Mouse (Mus musculus) kidney, adult 11 months (tissue): ENCODE measurements around the gene Cdk2ap1.
"Not testable (repeated sequence)": the region's sequence is repeated elsewhere in the genome, so short reads cannot be mapped to it uniquely, and the experiment has no call there.

ENCODE experiments used
- DNase-seq: peaks from one replicate; pipeline ENCODE4 v3.0.0; 2022

Cdk2ap1 gene

GRCm38 (mm10) chr5:124351111-124351560, 11.7 kb downstream of the Cdk2ap1 start:
- no peak for DNase-seq

- DNase-seq, result no peak
Observed at GRCm38 (mm10) chr5:124350350-124350749, 12.5 kb downstream of the Cdk2ap1 start.

- no peak for DNase-seq
Observed at GRCm38 (mm10) chr5:124349196-124349595, 13.7 kb downstream of the Cdk2ap1 start.

GRCm38 (mm10) chr5:124342897-124343296, 20.0 kb downstream of the Cdk2ap1 start:
- no peak for DNase-seq

GRCm38 (mm10) chr5:124341753-124342339, 21.0 kb downstream of the Cdk2ap1 start:
- not testable (repeated sequence) for DNase-seq

- DNase-seq, result no peak
Observed at GRCm38 (mm10) chr5:124338791-124339190, 24.1 kb downstream of the Cdk2ap1 start.

- DNase-seq, result no peak
Observed at GRCm38 (mm10) chr5:124337909-124338308, 25.0 kb downstream of the Cdk2ap1 start.

GRCm38 (mm10) chr5:124337103-124337502, 25.8 kb downstream of the Cdk2ap1 start:
- no peak for DNase-seq

- DNase-seq, result peak; percentile 63
Observed at GRCm38 (mm10) chr5:124334392-124334791, 28.5 kb downstream of the Cdk2ap1 start.

- DNase-seq, result no peak
Observed at GRCm38 (mm10) chr5:124330086-124330485, 32.8 kb downstream of the Cdk2ap1 start.

GRCm38 (mm10) chr5:124327510-124328364, 35.1 kb downstream of the Cdk2ap1 start, which contains the start of the genes Mphosph9 and 2810006K23Rik:
Mphosph9 (minus strand) TSS chr5:124327972.
2810006K23Rik (plus strand) TSS chr5:124328089.
- DNase-seq, result peak; percentile 100

GRCm38 (mm10) chr5:124326829-124327228, 36.1 kb downstream of the Cdk2ap1 start:
- DNase-seq, result no peak

- no peak for DNase-seq
Observed at GRCm38 (mm10) chr5:124317648-124318047, 45.2 kb downstream of the Cdk2ap1 start.

- DNase-seq, result no peak
Observed at GRCm38 (mm10) chr5:124315941-124316340, 46.9 kb downstream of the Cdk2ap1 start.

GRCm38 (mm10) chr5:124315498-124315897, 47.4 kb downstream of the Cdk2ap1 start:
- no peak for DNase-seq

- no peak for DNase-seq
Observed at GRCm38 (mm10) chr5:124310091-124310490, 52.8 kb downstream of the Cdk2ap1 start.

- no peak for DNase-seq
Observed at GRCm38 (mm10) chr5:124309155-124309554, 53.7 kb downstream of the Cdk2ap1 start.

GRCm38 (mm10) chr5:124302853-124303252, 60.0 kb downstream of the Cdk2ap1 start:
- not testable (repeated sequence) for DNase-seq

GRCm38 (mm10) chr5:124300132-124300531, 62.8 kb downstream of the Cdk2ap1 start:
- DNase-seq, result no peak

GRCm38 (mm10) chr5:124299307-124299706, 63.6 kb downstream of the Cdk2ap1 start:
- DNase-seq, result not testable (repeated sequence)

GRCm38 (mm10) chr5:124296475-124296874, 66.4 kb downstream of the Cdk2ap1 start:
- no peak for DNase-seq
